Mouse (Mus musculus) thymus, adult 18-20 months (tissue): ENCODE data around the gene Renbp.

Experiments
- DNase-seq, 2 experiments: peaks; one replicate each; pipeline ENCODE4 v3.0.0; 2022; ENCODE audit warnings: mixed read lengths in 2 of 2

Renbp gene

GRCm38 (mm10) chrX:73930402-73931062 is at the start of gene Renbp:
Renbp (minus strand) TSS chrX:73930850.
- DNase-seq, result peak; percentile 39 to 49

- no peak for DNase-seq
These were observed 47.1 kb upstream of the Renbp start for GRCm38 (mm10) chrX:73977783-73978182.

GRCm38 (mm10) chrX:73976283-73976682 is 45.6 kb upstream of the Renbp start:
- DNase-seq, result no peak

GRCm38 (mm10) chrX:73972774-73973173 is 42.1 kb upstream of the Renbp start:
- DNase-seq, result no peak

GRCm38 (mm10) chrX:73970781-73971180 is 40.1 kb upstream of the Renbp start:
- DNase-seq, result no peak

- DNase-seq, result no peak
These were observed 39.1 kb upstream of the Renbp start for GRCm38 (mm10) chrX:73969729-73970128.

- DNase-seq, result no peak
These were observed 38.5 kb upstream of the Renbp start for GRCm38 (mm10) chrX:73969167-73969566.

GRCm38 (mm10) chrX:73967177-73968075 is 36.8 kb upstream of the Renbp start:
- peak; percentile 74 to 83 for DNase-seq

GRCm38 (mm10) chrX:73966248-73967176 is 35.9 kb upstream of the Renbp start, which contains the start of gene Hcfc1:
Hcfc1 (minus strand) TSS chrX:73966357.
- DNase-seq, result peak; percentile 79 to 83

- DNase-seq, result peak; percentile 58 to 72
These were observed 34.7 kb upstream of the Renbp start for GRCm38 (mm10) chrX:73965307-73965706.

GRCm38 (mm10) chrX:73964363-73964762 is 33.7 kb upstream of the Renbp start:
- no peak for DNase-seq

- no peak for DNase-seq
These were observed 24.3 kb upstream of the Renbp start for GRCm38 (mm10) chrX:73954988-73955387.

GRCm38 (mm10) chrX:73952603-73953002 is 22.0 kb upstream of the Renbp start:
- no peak for DNase-seq

- no peak for DNase-seq
These were observed 18.7 kb upstream of the Renbp start for GRCm38 (mm10) chrX:73949341-73949740.

- no peak for DNase-seq
These were observed 18.0 kb upstream of the Renbp start for GRCm38 (mm10) chrX:73948647-73949046.

GRCm38 (mm10) chrX:73946896-73947295 is 16.2 kb upstream of the Renbp start:
- no peak for DNase-seq

- DNase-seq, result no peak
These were observed 11.6 kb upstream of the Renbp start for GRCm38 (mm10) chrX:73942294-73942693.

- DNase-seq, result no peak
These were observed 11.2 kb upstream of the Renbp start for GRCm38 (mm10) chrX:73941860-73942259.

- no peak for DNase-seq
These were observed 1.2 kb upstream of the Renbp start for GRCm38 (mm10) chrX:73931871-73932270.

GRCm38 (mm10) chrX:73922550-73922882 is 8.1 kb downstream of the Renbp start:
- peak in 1 of 2 experiments; percentile 29 for DNase-seq

GRCm38 (mm10) chrX:73921823-73922549 is 8.7 kb downstream of the Renbp start, which contains the start of the genes Arhgap4 and Naa10:
Arhgap4 (minus strand) TSS chrX:73921870.
Naa10 (minus strand) TSS chrX:73921944.
- peak; percentile 66 to 78 for DNase-seq

GRCm38 (mm10) chrX:73921285-73921822 is 9.3 kb downstream of the Renbp start:
- DNase-seq, result no peak
